Mouse (Mus musculus) forebrain, embryonic 12.5 days (tissue): ENCODE results near the gene Gbp6. TPM values are rescaled to one million over a fixed set of nuclear protein-coding genes. Genes with fewer than 3 reads are reported as not detected.
"Not testable (repeated sequence)": the region's sequence is repeated elsewhere in the genome, so short reads cannot be mapped to it uniquely, and the experiment has no call there.

Source experiments
- ATAC-seq: fragments of 200-750 bp; cut with Nextera tagmentation; 2 replicates; pipeline ENCODE4 v1.8.0; 2017; ENCODE audit warnings: moderate TSS enrichment; ENCODE audit not compliant: low FRiP score
- H3K27ac ChIP-seq: fragments of 300-500 bp; sonication (generic); 2 replicates; pipeline ENCODE4 v1.5.1; 2016; ENCODE audit warnings: mild to moderate bottlenecking
- H3K27me3 ChIP-seq: fragments of 300-500 bp; sonication (generic); 2 replicates; pipeline ENCODE4 v1.6.1; 2016; ENCODE audit warnings: mild to moderate bottlenecking
- H3K36me3 ChIP-seq: fragments of 300-500 bp; sonication (generic); replicated peaks from 2 replicates; pipeline ENCODE4 v1.6.1; 2016; ENCODE audit warnings: mild to moderate bottlenecking
- H3K4me1 ChIP-seq: fragments of 300-500 bp; sonication (generic); 2 replicates; pipeline ENCODE4 v1.6.1; 2016
- H3K4me2 ChIP-seq: fragments of 300-500 bp; sonication (generic); 2 replicates; pipeline ENCODE4 v1.6.1; 2016; ENCODE audit warnings: mild to moderate bottlenecking, moderate library complexity
- H3K4me3 ChIP-seq: fragments of 300-500 bp; sonication (generic); replicated peaks from 2 replicates; pipeline ENCODE4 v1.5.1; 2016; ENCODE audit warnings: mild to moderate bottlenecking
- H3K9ac ChIP-seq: fragments of 300-500 bp; sonication (generic); 2 replicates; pipeline ENCODE4 v1.6.1; 2016; ENCODE audit warnings: mild to moderate bottlenecking
- H3K9me3 ChIP-seq: fragments of 300-500 bp; sonication (generic); 2 replicates; pipeline ENCODE4 v1.6.1; 2016
- whole genome bisulfite sequencing: fragments of 180-500 bp; shearing (Covaris S2); methylation state at CpG from one replicate; pipeline ENCODE4 v1.1.7; 2016; 5-methylcytosine and 5-hydroxymethylcytosine counted together
- polyA plus RNA-seq: library from polyadenylated mRNA; unstranded; fragments of >200 nt; fragmentation: Nextera tagmentation; extraction: Ambion mirVana; gene quantifications from 2 replicates; pipeline ENCODE4 v1.2.1, GENCODE M21; 2016

Gene Gbp6
- polyA plus RNA-seq, 1 experiment from 2014 or later = 0.93 TPM

DNA sequence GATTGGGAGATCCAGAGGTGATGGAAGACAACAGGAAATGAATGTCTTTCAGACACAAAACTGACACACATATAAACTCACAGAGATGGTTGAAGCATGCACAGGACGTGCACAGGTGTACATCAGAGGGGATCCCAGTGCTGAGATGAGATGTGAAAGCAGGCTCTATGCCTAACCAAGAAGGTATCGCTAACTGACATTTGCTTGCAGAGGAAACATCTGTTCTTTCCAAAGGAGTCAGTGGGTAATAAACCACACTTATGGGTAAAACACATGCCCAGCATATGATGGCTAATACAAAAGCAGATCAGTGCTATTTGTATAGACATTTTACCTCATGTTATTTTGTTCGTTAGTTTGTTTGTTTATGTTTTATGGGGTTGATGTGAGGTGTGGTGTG is 32.8 kb downstream of the Gbp6 start:
- not testable (repeated sequence) for H3K27me3 ChIP-seq, H3K9me3 ChIP-seq, H3K36me3 ChIP-seq, H3K4me2 ChIP-seq, H3K27ac ChIP-seq, ATAC-seq, H3K4me1 ChIP-seq, H3K9ac ChIP-seq, H3K4me3 ChIP-seq
- WGBS = 80% methylated on average over 1 of the region's 3 CpGs

DNA sequence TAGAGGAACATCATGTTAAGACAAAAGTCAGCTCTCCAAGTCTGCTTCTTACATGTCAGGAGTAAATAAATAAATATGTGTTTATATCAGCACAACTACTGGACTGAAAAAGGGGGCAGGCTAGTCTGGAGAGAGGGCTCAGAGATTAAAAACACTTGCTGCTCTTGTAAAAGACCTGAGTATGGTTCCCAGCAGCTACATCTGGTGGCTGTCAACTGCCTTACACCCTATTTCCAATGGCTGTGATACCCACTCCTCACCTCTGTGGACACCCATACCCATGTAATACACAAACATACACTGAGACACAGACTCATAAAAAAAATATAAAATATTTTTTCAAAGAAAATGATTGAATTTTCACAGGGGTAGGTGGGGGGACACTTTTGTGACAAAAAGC is 41.0 kb downstream of the Gbp6 start:
- ATAC-seq = no peak
- Histone ChIP-seq H3K4me2 (no peak overlapping the region), H3K9ac (no peak overlapping the region), H3K4me1 (no peaks in the 10 kb centered on the region), H3K27ac (no peak overlapping the region), H3K4me3 (no peak overlapping the region), H3K27me3 (no peaks in the 10 kb centered on the region), H3K36me3 (no peaks in the 10 kb centered on the region), H3K9me3 (no peaks in the 10 kb centered on the region)

DNA sequence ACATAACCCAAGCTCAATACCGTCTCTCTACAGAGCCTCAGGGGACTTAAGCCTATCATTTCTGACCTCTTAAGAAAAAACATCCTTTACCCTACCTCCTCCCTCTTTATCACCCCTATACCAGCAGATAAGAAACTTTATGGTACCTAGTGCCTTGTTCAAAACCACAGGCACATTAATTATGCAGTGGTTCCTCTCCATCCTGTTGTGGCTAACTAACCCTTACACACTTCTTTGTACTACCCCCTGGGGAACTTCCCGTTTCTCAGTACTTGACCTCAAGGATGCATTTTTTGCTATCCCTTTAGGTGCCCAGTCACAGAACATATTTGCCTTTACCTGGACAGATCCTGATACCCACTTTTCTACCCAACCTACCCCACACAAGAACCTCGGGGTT is 48.8 kb downstream of the Gbp6 start:
- ATAC-seq, H3K9me3 ChIP-seq, H3K4me3 ChIP-seq, H3K4me1 ChIP-seq, H3K27me3 ChIP-seq, H3K9ac ChIP-seq, H3K36me3 ChIP-seq, H3K27ac ChIP-seq, H3K4me2 ChIP-seq: not testable (repeated sequence)
- WGBS = 85% methylated on average over 3 of the region's 3 CpGs

DNA sequence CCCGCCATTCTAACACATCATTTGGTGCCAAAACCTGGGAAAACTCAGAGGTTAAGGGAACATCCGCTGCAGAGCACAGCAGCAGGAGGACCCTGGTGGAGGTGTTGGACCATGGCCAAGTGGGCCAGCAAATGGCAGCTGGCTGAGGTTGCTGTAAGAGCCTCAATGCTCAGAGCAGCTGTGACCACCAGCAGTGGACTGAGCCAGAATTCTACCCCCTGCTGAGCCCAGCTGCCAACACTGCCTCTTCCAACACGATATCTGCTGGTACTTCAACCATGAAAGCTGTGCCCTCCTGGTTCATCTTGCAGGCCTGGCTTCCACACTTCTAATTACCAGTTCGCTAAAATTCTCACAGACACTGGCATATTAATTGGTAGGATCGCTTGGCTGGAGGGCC is 52.5 kb downstream of the Gbp6 start:
- H3K9ac ChIP-seq, H3K4me2 ChIP-seq, H3K27me3 ChIP-seq, H3K36me3 ChIP-seq, H3K4me3 ChIP-seq, H3K4me1 ChIP-seq, H3K27ac ChIP-seq, ATAC-seq, H3K9me3 ChIP-seq: not testable (repeated sequence)
- WGBS = 73% methylated on average over 5 of the region's 5 CpGs

DNA sequence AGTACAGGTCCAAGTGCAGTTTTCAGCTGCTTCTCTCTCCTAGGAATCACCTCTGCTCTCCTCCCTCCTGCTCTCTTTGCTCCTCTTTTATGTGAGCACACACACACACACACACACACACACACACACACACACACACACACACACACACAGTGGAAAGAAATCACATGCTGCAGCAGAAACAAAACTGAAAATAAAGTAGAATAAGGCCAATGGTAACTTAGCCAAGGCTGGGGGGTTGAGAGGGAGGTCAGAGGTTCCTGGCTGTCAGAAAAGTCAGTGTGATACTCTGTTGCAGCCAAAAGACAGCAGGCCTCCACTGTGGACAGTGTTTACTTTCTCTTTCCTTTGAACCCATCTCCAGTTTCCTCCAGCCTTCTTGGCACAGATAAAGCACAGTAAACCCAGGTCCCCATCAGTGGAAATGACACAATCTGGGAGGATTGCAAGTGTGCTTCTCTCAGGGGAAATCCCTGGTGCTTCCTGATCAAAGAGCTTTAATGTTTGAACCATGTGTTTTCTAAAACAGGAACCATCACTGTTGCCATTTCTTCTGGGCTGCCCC is 53.9 kb downstream of the Gbp6 start, which contains the start of gene Gbp10:
Gene Gbp10 (minus strand): TSS at position 51 of the 565 bp plus-strand sequence.
- H3K4me2 ChIP-seq, ATAC-seq, H3K4me3 ChIP-seq, H3K9me3 ChIP-seq, H3K36me3 ChIP-seq, H3K27me3 ChIP-seq, H3K9ac ChIP-seq, H3K4me1 ChIP-seq, H3K27ac ChIP-seq: not testable (repeated sequence)

DNA sequence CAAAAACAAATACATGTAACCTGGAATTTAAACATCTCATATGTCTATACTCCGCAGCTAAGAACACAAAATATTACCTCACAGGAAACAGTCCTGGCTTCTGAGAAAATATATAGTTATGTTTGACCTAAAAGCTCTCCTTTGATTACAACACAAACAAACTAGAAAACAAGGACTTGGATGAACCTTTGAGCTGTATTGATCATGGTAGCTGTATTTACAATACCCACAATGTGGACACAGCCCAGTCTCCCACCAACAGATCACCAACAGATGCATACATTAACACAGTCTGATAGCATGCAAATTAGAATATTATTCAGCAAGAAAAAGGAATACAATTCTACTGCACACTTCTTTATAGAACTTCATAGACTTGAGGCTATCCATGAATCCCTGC is 55.1 kb downstream of the Gbp6 start:
- H3K27ac ChIP-seq, H3K9me3 ChIP-seq, H3K9ac ChIP-seq, H3K27me3 ChIP-seq, H3K36me3 ChIP-seq, ATAC-seq, H3K4me3 ChIP-seq, H3K4me2 ChIP-seq, H3K4me1 ChIP-seq: not testable (repeated sequence)
- 93% methylated on average over 1 of the region's 1 CpGs for WGBS

DNA sequence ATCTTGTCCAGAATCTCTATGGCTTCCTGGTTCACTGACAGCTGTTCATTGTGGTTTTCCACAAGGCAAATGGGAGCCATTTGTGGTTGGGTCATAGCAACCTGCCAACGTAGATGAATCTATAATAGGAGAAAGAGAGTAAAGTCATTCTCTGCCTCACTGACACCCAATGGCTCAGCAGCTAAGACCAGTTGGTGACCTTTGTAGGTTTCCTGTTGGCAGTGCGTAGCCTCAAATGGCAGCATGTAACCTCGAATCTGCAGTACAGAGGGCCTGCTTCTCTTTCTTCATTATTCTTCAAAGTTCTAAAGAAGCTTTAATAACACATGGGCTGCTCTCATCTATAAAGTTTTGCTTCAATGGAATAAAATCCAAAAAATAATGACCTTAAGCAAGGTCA is 57.5 kb downstream of the Gbp6 start:
- not testable (repeated sequence) for H3K9ac ChIP-seq, H3K27ac ChIP-seq, H3K4me2 ChIP-seq, H3K4me1 ChIP-seq, ATAC-seq, H3K27me3 ChIP-seq, H3K9me3 ChIP-seq, H3K4me3 ChIP-seq, H3K36me3 ChIP-seq
- WGBS = 83% methylated on average over 3 of the region's 3 CpGs

Other genes with a start within 250 kb of the Gbp6 start
- gene Gbp9, start 154.2 kb downstream of the Gbp6 start, polyA plus RNA-seq = 0.37 and 0.59 TPM in 2 replicates
- gene Gbp8, start 154.2 kb downstream of the Gbp6 start, polyA plus RNA-seq = 0.22 and 0.44 TPM in 2 replicates
- 0.19 and 0.20 TPM in 2 replicates for gene Gbp4, start 154.1 kb downstream of the Gbp6 start, polyA plus RNA-seq
- not detected in 2 replicates for gene Gbp10, start 54.2 kb downstream of the Gbp6 start, polyA plus RNA-seq
- 0.12 TPM in 1 of 2 replicates, not detected in the other for gene Gm43302, start within 50 bp of the Gbp6 start, polyA plus RNA-seq
- gene Lrrc8b, start 122.1 kb upstream of the Gbp6 start, polyA plus RNA-seq = 11.9 and 13.5 TPM in 2 replicates
- gene Lrrc8c, start 225.7 kb upstream of the Gbp6 start, polyA plus RNA-seq = 10.9 and 13.1 TPM in 2 replicates